Mouse (Mus musculus): ENCODE results near the gene Slc30a1. TPM values are rescaled to one million over a fixed set of nuclear protein-coding genes. Genes with fewer than 3 reads are reported as not detected.

Slc30a1 gene
- polyA plus RNA-seq, 1 experiment from 2014 or later = 2.3 TPM

DNA sequence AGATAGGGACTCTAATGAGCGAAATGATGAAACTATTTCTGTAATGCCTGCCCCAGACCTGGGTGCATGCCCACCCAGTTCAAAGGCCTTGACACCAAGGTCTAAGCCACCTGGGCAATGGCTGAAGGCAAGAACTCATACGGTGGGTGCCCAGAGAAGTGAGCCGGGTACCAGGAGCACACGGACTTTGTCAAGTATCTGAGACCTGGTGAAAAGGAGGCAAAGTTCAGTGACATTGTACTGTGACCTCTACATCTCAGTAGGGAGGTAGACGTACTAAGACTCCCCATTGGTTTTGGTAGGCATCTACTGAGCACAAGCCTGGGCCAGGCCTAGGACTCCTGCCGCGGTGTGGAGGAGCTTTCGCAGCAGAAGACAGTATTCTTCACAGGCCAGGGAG, 38.8 kb downstream of the Slc30a1 start:
- no peak for DNase-seq
- 94% methylated on average over 8 of the region's 8 CpGs for WGBS
- no peak overlapping the region for H3K27ac ChIP-seq (replicated peaks; ENCODE audit: low read depth, low read length)
- no peaks in the 10 kb centered on the region for H3K9me3 ChIP-seq (ENCODE audit: control insufficient read depth, low read length)
- no peak for ATAC-seq (ENCODE audit: low FRiP score, low TSS enrichment)
- no peaks in the 10 kb centered on the region for H3K4me1 ChIP-seq (ENCODE audit: control insufficient read depth, insufficient read depth, low read length)
- no peak overlapping the region for H3K9ac ChIP-seq (replicated peaks; ENCODE audit: low read length)
- no peaks in the 10 kb centered on the region for H3K36me3 ChIP-seq (ENCODE audit: control insufficient read depth, insufficient read depth, low read length)
- H3K4me3 ChIP-seq (replicated peaks; ENCODE audit: low read depth, low read length) = no peak overlapping the region
- no peak overlapping the region for H3K4me2 ChIP-seq (ENCODE audit: low read length)
- no peaks in the 10 kb centered on the region for H3K27me3 ChIP-seq (ENCODE audit: control insufficient read depth, insufficient read depth, low read length)

DNA sequence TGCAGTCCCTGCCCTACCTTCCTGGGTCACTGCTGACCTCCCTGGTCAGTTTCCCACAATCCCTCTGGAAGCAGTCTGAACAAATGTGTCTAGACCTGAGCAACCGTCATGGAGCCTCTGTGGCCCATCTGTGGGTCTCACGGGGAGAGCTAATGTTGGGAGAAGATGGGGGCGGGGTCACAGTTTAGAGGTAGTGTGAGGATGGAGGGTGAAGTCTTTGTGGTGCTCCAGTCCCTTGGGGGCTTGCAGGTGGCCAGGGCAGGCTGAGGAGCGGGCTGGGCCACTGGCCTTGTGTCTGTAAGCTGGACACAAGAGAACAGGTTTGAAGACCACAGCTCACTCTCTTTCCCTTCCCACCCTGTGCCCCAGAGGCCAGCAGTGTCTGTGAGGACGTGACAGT, 39.2 kb downstream of the Slc30a1 start:
- H3K4me3 ChIP-seq (replicated peaks; ENCODE audit: low read depth, low read length) = no peak overlapping the region
- no peaks in the 10 kb centered on the region for H3K9me3 ChIP-seq (ENCODE audit: control insufficient read depth, low read length)
- ATAC-seq (ENCODE audit: low FRiP score, low TSS enrichment) (no peak), DNase-seq (no peak)
- H3K27ac ChIP-seq (replicated peaks; ENCODE audit: low read depth, low read length) = no peak overlapping the region
- 79% methylated on average over 5 of the region's 5 CpGs for WGBS
- H3K4me2 ChIP-seq (ENCODE audit: low read length) = no peak overlapping the region
- H3K4me1 ChIP-seq (ENCODE audit: control insufficient read depth, insufficient read depth, low read length) = no peaks in the 10 kb centered on the region
- no peaks in the 10 kb centered on the region for H3K27me3 ChIP-seq (ENCODE audit: control insufficient read depth, insufficient read depth, low read length)
- H3K36me3 ChIP-seq (ENCODE audit: control insufficient read depth, insufficient read depth, low read length) = no peaks in the 10 kb centered on the region
- H3K9ac ChIP-seq (replicated peaks; ENCODE audit: low read length) = no peak overlapping the region

DNA sequence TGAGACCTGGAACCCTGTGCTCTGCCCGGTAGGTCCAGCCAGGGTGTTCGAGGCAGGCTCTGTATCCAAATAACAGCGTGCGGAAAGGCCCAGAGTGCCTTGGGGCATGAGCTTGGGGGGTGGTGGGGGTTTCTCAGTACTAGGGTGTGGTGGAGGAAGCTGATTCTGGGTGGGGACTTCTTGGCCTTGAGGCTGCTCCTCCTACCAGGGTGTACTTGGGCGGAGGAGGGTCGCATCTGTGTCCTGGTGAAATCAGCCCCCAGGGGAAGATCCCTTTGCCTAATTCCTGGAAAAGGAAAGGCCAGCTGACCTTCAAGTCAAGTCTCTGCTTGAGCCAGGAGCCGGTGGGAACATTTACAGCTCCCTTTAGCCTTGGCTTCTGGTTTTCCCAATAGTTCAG, 39.7 kb downstream of the Slc30a1 start:
- ATAC-seq (ENCODE audit: low FRiP score, low TSS enrichment) (no peak), DNase-seq (no peak)
- H3K27me3 ChIP-seq (ENCODE audit: control insufficient read depth, insufficient read depth, low read length) = no peaks in the 10 kb centered on the region
- H3K4me2 ChIP-seq (ENCODE audit: low read length) = no peak overlapping the region
- H3K9me3 ChIP-seq (ENCODE audit: control insufficient read depth, low read length) = no peaks in the 10 kb centered on the region
- H3K9ac ChIP-seq (replicated peaks; ENCODE audit: low read length) = no peak overlapping the region
- no peaks in the 10 kb centered on the region for H3K36me3 ChIP-seq (ENCODE audit: control insufficient read depth, insufficient read depth, low read length)
- H3K4me1 ChIP-seq (ENCODE audit: control insufficient read depth, insufficient read depth, low read length) = no peaks in the 10 kb centered on the region
- H3K4me3 ChIP-seq (replicated peaks; ENCODE audit: low read depth, low read length) = no peak overlapping the region
- no peak overlapping the region for H3K27ac ChIP-seq (replicated peaks; ENCODE audit: low read depth, low read length)
- WGBS = 89% methylated on average over 7 of the region's 7 CpGs

DNA sequence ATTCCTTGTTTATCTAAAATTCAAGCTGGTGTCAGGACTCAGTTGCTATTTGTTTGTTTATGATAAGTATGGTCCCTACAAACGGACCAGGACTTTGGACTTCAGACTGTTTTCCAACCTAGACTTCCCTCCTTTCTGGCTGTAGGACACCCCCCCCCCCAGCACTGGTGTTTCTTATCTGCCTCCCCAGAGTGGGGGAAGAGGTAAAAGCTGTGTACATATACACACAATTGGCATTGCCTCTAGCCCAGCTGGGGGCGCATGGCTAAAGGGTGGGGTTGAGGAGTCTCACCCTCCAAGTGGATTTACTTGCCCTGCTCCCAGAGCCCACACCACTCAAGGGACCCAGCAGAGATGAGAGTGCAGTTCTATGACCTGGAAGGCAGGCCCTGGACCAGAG, 40.3 kb downstream of the Slc30a1 start:
- ATAC-seq (ENCODE audit: low FRiP score, low TSS enrichment) = no peak
- H3K27me3 ChIP-seq (ENCODE audit: control insufficient read depth, insufficient read depth, low read length) = no peaks in the 10 kb centered on the region
- no peak overlapping the region for H3K27ac ChIP-seq (replicated peaks; ENCODE audit: low read depth, low read length)
- no peaks in the 10 kb centered on the region for H3K36me3 ChIP-seq (ENCODE audit: control insufficient read depth, insufficient read depth, low read length)
- no peak overlapping the region for H3K4me2 ChIP-seq (ENCODE audit: low read length)
- WGBS = 86% methylated on average over 2 of the region's 2 CpGs
- H3K9me3 ChIP-seq (ENCODE audit: control insufficient read depth, low read length) = no peaks in the 10 kb centered on the region
- H3K4me1 ChIP-seq (ENCODE audit: control insufficient read depth, insufficient read depth, low read length) = no peaks in the 10 kb centered on the region
- H3K9ac ChIP-seq (replicated peaks; ENCODE audit: low read length) = no peak overlapping the region
- H3K4me3 ChIP-seq (replicated peaks; ENCODE audit: low read depth, low read length) = no peak overlapping the region
- DNase-seq = no peak

DNA sequence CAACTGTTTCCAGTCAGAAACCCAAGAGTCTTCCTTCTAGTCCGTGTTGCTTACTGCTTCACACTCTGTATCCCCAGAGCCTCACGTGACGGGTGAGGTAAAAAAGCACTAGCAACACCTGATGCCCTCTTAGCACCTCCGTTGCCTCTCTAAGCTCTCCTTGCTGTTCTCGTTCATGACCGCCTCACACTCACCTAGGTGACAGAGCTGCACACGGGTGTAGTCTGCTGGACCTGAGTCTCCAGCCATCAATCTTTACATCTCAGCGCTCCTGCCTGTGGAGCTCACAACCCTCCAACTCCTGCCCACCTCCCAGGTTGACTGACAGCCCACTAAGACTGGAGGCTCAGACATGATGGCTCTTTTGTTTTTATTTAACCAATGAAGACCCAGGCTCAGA, 41.2 kb downstream of the Slc30a1 start:
- Histone ChIP-seq H3K4me1 (ENCODE audit: control insufficient read depth, insufficient read depth, low read length) (no peaks in the 10 kb centered on the region), H3K27ac (replicated peaks; ENCODE audit: low read depth, low read length) (no peak overlapping the region), H3K4me2 (ENCODE audit: low read length) (no peak overlapping the region), H3K36me3 (ENCODE audit: control insufficient read depth, insufficient read depth, low read length) (no peaks in the 10 kb centered on the region), H3K9me3 (ENCODE audit: control insufficient read depth, low read length) (no peaks in the 10 kb centered on the region), H3K9ac (replicated peaks; ENCODE audit: low read length) (no peak overlapping the region), H3K27me3 (ENCODE audit: control insufficient read depth, insufficient read depth, low read length) (no peaks in the 10 kb centered on the region), H3K4me3 (replicated peaks; ENCODE audit: low read depth, low read length) (no peak overlapping the region)
- 78% methylated on average over 8 of the region's 8 CpGs for WGBS
- DNase-seq = no peak
- ATAC-seq (ENCODE audit: low FRiP score, low TSS enrichment) = no peak

DNA sequence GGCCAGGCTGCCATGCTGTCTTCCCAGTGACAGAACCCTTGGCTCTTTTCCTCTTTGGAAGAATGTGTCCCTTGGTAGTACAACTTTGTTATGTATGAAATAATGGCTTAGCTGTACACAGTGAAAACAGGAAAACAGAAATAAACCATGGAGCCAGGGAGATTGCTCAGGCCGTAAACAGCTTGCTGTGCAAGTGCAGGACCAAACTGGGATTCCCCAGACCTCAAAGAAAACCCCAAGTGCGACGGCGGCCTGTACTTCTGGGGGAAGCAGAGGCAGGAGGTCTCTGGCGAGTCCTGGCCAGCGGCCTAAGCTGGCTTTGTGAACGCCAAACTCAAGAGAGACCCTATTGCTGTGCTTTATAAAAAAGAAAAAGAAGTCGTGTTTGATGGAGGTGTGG, 42.0 kb downstream of the Slc30a1 start:
- ATAC-seq (ENCODE audit: low FRiP score, low TSS enrichment) (no peak), DNase-seq (no peak)
- 77% methylated on average over 8 of the region's 8 CpGs for WGBS
- H3K36me3 ChIP-seq (ENCODE audit: control insufficient read depth, insufficient read depth, low read length) = no peaks in the 10 kb centered on the region
- H3K27ac ChIP-seq (replicated peaks; ENCODE audit: low read depth, low read length) = no peak overlapping the region
- no peaks in the 10 kb centered on the region for H3K27me3 ChIP-seq (ENCODE audit: control insufficient read depth, insufficient read depth, low read length)
- H3K4me1 ChIP-seq (ENCODE audit: control insufficient read depth, insufficient read depth, low read length) = no peaks in the 10 kb centered on the region
- no peaks in the 10 kb centered on the region for H3K9me3 ChIP-seq (ENCODE audit: control insufficient read depth, low read length)
- no peak overlapping the region for H3K9ac ChIP-seq (replicated peaks; ENCODE audit: low read length)
- H3K4me3 ChIP-seq (replicated peaks; ENCODE audit: low read depth, low read length) = no peak overlapping the region
- no peak overlapping the region for H3K4me2 ChIP-seq (ENCODE audit: low read length)

DNA sequence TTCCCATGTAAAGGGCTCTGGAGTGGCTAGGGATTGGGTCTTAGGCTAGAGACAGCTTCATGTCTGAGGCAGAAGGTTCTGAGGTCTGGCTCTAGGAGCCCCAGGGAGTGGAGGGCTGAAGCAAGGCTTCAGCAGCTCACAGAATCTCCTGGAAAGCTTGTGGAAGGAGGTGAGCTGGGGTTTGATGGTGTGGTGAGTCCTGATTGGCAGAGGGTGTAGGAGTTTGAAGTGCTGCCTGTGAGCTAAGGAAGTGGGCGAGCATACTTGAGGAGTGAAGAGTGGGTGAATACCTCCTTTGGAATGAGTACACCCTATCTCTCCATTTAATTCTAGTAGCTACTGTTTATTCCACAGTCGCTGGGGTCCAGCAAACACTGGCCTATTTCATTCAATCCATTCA, 44.0 kb downstream of the Slc30a1 start:
- DNase-seq (no peak), ATAC-seq (ENCODE audit: low FRiP score, low TSS enrichment) (no peak)
- Histone ChIP-seq H3K27me3 (ENCODE audit: control insufficient read depth, insufficient read depth, low read length) (no peaks in the 10 kb centered on the region), H3K4me2 (ENCODE audit: low read length) (no peak overlapping the region), H3K9ac (replicated peaks; ENCODE audit: low read length) (no peak overlapping the region), H3K9me3 (ENCODE audit: control insufficient read depth, low read length) (no peaks in the 10 kb centered on the region), H3K4me3 (replicated peaks; ENCODE audit: low read depth, low read length) (no peak overlapping the region), H3K4me1 (ENCODE audit: control insufficient read depth, insufficient read depth, low read length) (no peaks in the 10 kb centered on the region), H3K27ac (replicated peaks; ENCODE audit: low read depth, low read length) (no peak overlapping the region), H3K36me3 (ENCODE audit: control insufficient read depth, insufficient read depth, low read length) (no peaks in the 10 kb centered on the region)
- 71% methylated on average over 2 of the region's 2 CpGs for WGBS

DNA sequence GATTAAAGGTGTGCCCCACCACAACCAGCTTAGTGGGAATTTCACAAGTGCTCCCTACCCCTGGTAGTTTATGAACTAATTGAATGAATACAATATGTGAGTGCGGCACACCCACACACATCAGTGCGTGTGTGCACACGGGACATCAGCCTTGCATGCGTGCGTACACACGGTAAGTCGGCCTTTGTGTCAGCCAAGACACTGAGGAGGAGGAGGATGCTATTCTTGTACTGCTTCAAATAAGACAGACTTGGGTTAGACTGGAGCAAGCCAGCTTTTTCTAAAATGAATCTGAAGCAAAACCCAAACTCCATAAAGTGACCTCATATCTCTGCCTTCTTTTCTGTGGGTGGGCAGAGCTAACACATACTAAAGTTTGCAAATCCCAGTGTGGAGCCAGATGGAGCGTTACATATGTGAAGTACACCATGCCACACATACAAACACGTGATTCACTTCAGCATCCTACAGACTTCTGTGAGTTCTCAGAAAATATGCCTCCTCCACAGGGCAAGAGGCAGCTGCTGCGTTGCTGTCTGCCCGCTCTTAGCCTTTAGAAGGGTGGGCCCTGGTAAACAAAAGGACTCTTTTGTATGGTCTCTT, 46.3 kb downstream of the Slc30a1 start:
- 85% methylated on average over 11 of the region's 11 CpGs for WGBS
- no peak for ATAC-seq (ENCODE audit: low FRiP score, low TSS enrichment)
- no peak for DNase-seq

DNA sequence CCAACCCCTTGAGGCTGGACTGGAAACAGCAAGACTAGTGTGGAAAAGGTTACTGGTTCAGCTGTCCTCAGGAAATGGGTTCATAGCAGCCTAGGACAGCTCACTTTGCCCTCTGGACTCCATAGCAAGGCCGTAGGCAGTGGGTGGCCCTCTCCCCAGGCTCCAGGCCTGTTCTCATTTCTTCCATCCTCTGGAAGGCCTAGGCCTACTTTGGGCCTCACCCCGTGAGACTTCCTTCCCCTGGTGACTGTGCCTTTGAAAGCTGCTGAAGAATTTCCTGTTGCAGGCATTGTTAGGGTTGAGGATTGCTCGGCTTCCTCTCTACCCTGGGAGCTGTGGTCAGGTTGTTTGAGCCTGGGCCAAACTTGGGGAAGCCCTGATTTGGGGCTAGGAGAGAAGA, 48.5 kb downstream of the Slc30a1 start:
- no peaks in the 10 kb centered on the region for H3K9me3 ChIP-seq (ENCODE audit: control insufficient read depth, low read length)
- DNase-seq (no peak), ATAC-seq (ENCODE audit: low FRiP score, low TSS enrichment) (no peak)
- no peak overlapping the region for H3K9ac ChIP-seq (replicated peaks; ENCODE audit: low read length)
- no peak overlapping the region for H3K4me3 ChIP-seq (replicated peaks; ENCODE audit: low read depth, low read length)
- H3K27ac ChIP-seq (replicated peaks; ENCODE audit: low read depth, low read length) = no peak overlapping the region
- 69% methylated on average over 3 of the region's 3 CpGs for WGBS
- no peaks in the 10 kb centered on the region for H3K36me3 ChIP-seq (ENCODE audit: control insufficient read depth, insufficient read depth, low read length)
- H3K27me3 ChIP-seq (ENCODE audit: control insufficient read depth, insufficient read depth, low read length) = no peaks in the 10 kb centered on the region
- no peak overlapping the region for H3K4me2 ChIP-seq (ENCODE audit: low read length)
- no peaks in the 10 kb centered on the region for H3K4me1 ChIP-seq (ENCODE audit: control insufficient read depth, insufficient read depth, low read length)

More for the DNA sequence above, 46.3 kb downstream of the Slc30a1 start:
- Histone ChIP-seq H3K9me3 (ENCODE audit: control insufficient read depth, low read length) (no peaks in the 10 kb centered on the region), H3K27ac (replicated peaks; ENCODE audit: low read depth, low read length) (no peak overlapping the region), H3K36me3 (ENCODE audit: control insufficient read depth, insufficient read depth, low read length) (no peaks in the 10 kb centered on the region), H3K27me3 (ENCODE audit: control insufficient read depth, insufficient read depth, low read length) (no peaks in the 10 kb centered on the region), H3K4me2 (ENCODE audit: low read length) (no peak overlapping the region), H3K4me3 (replicated peaks; ENCODE audit: low read depth, low read length) (no peak overlapping the region), H3K4me1 (ENCODE audit: control insufficient read depth, insufficient read depth, low read length) (no peaks in the 10 kb centered on the region), H3K9ac (replicated peaks; ENCODE audit: low read length) (no peak overlapping the region)

All from midbrain, embryonic 14.5 days (tissue).